Mouse (Mus musculus): Measurements from ENCODE around the gene Cldn6. TPM values are rescaled to one million over a fixed set of nuclear protein-coding genes. Genes with fewer than 3 reads are reported as not detected.
A peak's percentile ranks its signal among the peaks of the same experiment; 100 is the strongest.

The Cldn6 gene
- polyA plus RNA-seq, 1 experiment from 2014 or later, result 11.1 TPM

DNA sequence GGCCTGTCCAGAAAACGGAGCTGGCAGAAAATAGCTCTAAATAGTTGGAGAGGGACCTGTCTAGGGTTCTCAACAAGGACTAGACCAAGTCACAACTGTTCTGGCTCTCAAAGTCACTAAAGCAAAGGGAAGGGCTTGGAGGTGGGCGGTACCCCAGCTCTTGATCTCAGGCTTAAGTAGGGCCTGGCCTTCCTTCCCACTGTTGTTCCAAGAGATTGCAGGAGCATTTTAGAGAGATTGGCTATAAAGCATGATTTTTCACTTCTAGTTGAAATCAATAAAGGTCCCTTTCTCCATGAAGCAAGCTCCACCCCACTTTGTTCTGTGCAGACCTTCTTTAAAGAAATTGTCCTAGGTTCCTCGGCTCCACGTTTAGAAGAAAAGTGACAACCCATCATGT lies 46.4 kb downstream of the Cldn6 start:
- H3K4me2 ChIP-seq (ENCODE audit: low read depth), result peak overlapping the region; percentile 87
- H3K36me3 ChIP-seq (ENCODE audit: control insufficient read depth, insufficient read depth, low read length), result no peaks in the 10 kb centered on the region
- peak overlapping the region; percentile 65 for H3K4me3 ChIP-seq (ENCODE audit: low read depth, low read length)
- DNase-seq (ENCODE audit: low spot score) (no peak), ATAC-seq (ENCODE audit: insufficient read depth, low FRiP score, low TSS enrichment) (no peak)
- H3K27ac ChIP-seq (ENCODE audit: low read depth, low read length), result no peak overlapping the region
- 70% methylated on average over 4 of the region's 4 CpGs for WGBS
- no peaks in the 10 kb centered on the region for H3K9me3 ChIP-seq (ENCODE audit: control insufficient read depth, low read length)
- H3K27me3 ChIP-seq (ENCODE audit: control insufficient read depth, insufficient read depth, low read length), result no peaks in the 10 kb centered on the region
- H3K9ac ChIP-seq (ENCODE audit: low read length), result peak overlapping the region; percentile 50
- peaks cover 2% of the 10 kb centered on the region; the same call in 1 of the 2 replicates for H3K4me1 ChIP-seq (ENCODE audit: control insufficient read depth, insufficient read depth, low read length)

DNA sequence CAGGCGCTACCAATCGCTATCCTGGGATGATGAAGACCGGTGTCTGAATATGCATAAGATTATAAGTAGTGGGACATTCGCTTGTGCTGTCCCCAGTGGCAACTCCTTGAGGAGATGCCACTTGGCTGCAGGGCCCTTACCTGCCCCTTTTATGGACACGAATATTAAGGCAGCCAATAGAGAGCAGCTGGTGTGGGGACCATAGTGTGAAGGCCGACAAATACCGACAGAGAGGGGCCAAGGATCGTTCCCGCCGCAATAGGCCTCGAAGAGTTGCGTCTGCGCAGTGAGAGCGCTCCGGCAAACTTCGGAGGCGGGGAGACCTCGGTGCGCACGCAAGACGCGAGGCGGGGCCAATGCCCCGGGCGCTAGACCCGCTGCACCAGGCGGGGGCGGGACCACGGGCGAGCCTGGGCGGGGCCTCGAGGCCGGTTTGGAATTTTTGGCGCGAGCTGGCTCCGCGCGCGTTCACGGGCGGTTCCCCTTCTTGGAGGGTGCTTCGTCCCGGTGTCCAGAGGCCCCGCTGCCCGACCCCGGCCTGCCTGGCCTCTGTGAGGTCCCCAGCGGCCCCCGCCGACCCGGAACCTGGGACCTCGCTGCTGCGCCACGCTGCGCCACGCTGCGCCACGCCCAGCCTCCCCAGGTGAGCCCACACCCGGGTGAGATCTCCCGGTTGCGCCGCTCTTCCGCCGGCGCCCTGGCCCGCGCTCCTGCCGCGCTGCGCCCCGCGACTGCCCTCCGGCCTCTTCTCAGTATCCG lies 47.1 kb downstream of the Cldn6 start, which contains the start of gene Pkmyt1:
Gene Pkmyt1, plus strand, starts transcription at position 338 of the 759 bp plus-strand sequence.
- peaks cover 2% of the 10 kb centered on the region; the same call in 1 of the 2 replicates for H3K4me1 ChIP-seq (ENCODE audit: control insufficient read depth, insufficient read depth, low read length)
- ATAC-seq (ENCODE audit: insufficient read depth, low FRiP score, low TSS enrichment) (peak; percentile 92), DNase-seq (ENCODE audit: low spot score) (peak; percentile 98)
- no peaks in the 10 kb centered on the region for H3K27me3 ChIP-seq (ENCODE audit: control insufficient read depth, insufficient read depth, low read length)
- peak within 1 kb of the TSS; percentile 87 for H3K4me2 ChIP-seq (ENCODE audit: low read depth)
- no peaks in the 10 kb centered on the region for H3K9me3 ChIP-seq (ENCODE audit: control insufficient read depth, low read length)
- peak within 1 kb of the TSS; percentile 75 for H3K9ac ChIP-seq (ENCODE audit: low read length)
- peak within 1 kb of the TSS; percentile 50; the same call in 1 of the 2 replicates for H3K27ac ChIP-seq (ENCODE audit: low read depth, low read length)
- H3K4me3 ChIP-seq (ENCODE audit: low read depth, low read length), result peak within 1 kb of the TSS; percentile 65
- no peaks in the 10 kb centered on the region for H3K36me3 ChIP-seq (ENCODE audit: control insufficient read depth, insufficient read depth, low read length)
- WGBS, result 2% methylated on average over 42 of the region's 73 CpGs

GRCm38 (mm10) chr17:23726758-23727142 lies 47.7 kb downstream of the Cldn6 start:
- H3K9me3 ChIP-seq (ENCODE audit: control insufficient read depth, low read length), result no peaks in the 10 kb centered on the region
- H3K36me3 ChIP-seq (ENCODE audit: control insufficient read depth, insufficient read depth, low read length), result no peaks in the 10 kb centered on the region
- H3K27me3 ChIP-seq (ENCODE audit: control insufficient read depth, insufficient read depth, low read length), result no peaks in the 10 kb centered on the region
- peak overlapping the region; percentile 87 for H3K4me2 ChIP-seq (ENCODE audit: low read depth)
- ATAC-seq (ENCODE audit: insufficient read depth, low FRiP score, low TSS enrichment), result peak; percentile 87
- under 1% methylated on average over 20 of the region's 20 CpGs for WGBS
- H3K4me3 ChIP-seq (ENCODE audit: low read depth, low read length), result peak overlapping the region; percentile 65
- H3K4me1 ChIP-seq (ENCODE audit: control insufficient read depth, insufficient read depth, low read length), result peaks cover 2% of the 10 kb centered on the region; the same call in 1 of the 2 replicates
- H3K27ac ChIP-seq (ENCODE audit: low read depth, low read length), result peak overlapping the region; percentile 50; the same call in 1 of the 2 replicates
- peak overlapping the region; percentile 75 for H3K9ac ChIP-seq (ENCODE audit: low read length)
- peak; percentile 78 for DNase-seq (ENCODE audit: low spot score)

- no peaks in the 10 kb centered on the region for H3K27me3 ChIP-seq (ENCODE audit: control insufficient read depth, insufficient read depth, low read length)
- H3K9me3 ChIP-seq (ENCODE audit: control insufficient read depth, low read length), result no peaks in the 10 kb centered on the region
- ATAC-seq (ENCODE audit: insufficient read depth, low FRiP score, low TSS enrichment), result no peak
- no peak overlapping the region for H3K27ac ChIP-seq (ENCODE audit: low read depth, low read length)
- H3K9ac ChIP-seq (ENCODE audit: low read length), result no peak overlapping the region
- 79% methylated on average over 1 of the region's 1 CpGs for WGBS
- DNase-seq (ENCODE audit: low spot score), result no peak
- H3K36me3 ChIP-seq (ENCODE audit: control insufficient read depth, insufficient read depth, low read length), result no peaks in the 10 kb centered on the region; the same call in 1 of the 2 replicates
- H3K4me3 ChIP-seq (ENCODE audit: low read depth, low read length), result no peak overlapping the region
- H3K4me2 ChIP-seq (ENCODE audit: low read depth), result no peak overlapping the region
- H3K4me1 ChIP-seq (ENCODE audit: control insufficient read depth, insufficient read depth, low read length), result peaks cover 2% of the 10 kb centered on the region; the same call in 1 of the 2 replicates
These were observed 51.4 kb downstream of the Cldn6 start for GRCm38 (mm10) chr17:23730441-23730840.

Other genes with a start within 250 kb of the Cldn6 start
- gene Vmn2r117, start 199.6 kb upstream of the Cldn6 start, polyA plus RNA-seq (2014; fragmentation: Nextera tagmentation; extraction: Ambion mirVana), result not detected in 2 replicates
- gene Zfp213, start 115.0 kb upstream of the Cldn6 start, polyA plus RNA-seq (2014; fragmentation: Nextera tagmentation; extraction: Ambion mirVana), result 23.4 and 24.3 TPM in 2 replicates
- gene Zfp13, start 79.8 kb upstream of the Cldn6 start, polyA plus RNA-seq (2014; fragmentation: Nextera tagmentation; extraction: Ambion mirVana), result 19.7 and 20.3 TPM in 2 replicates
- gene Zscan10, start 78.4 kb upstream of the Cldn6 start, polyA plus RNA-seq (2014; fragmentation: Nextera tagmentation; extraction: Ambion mirVana), result 0.91 TPM in 1 of 2 replicates, not detected in the other
- gene Mmp25, start 34.0 kb upstream of the Cldn6 start, polyA plus RNA-seq (2014; fragmentation: Nextera tagmentation; extraction: Ambion mirVana), result 0.85 and 0.94 TPM in 2 replicates
- 0.54 TPM in 1 of 2 replicates, not detected in the other for gene Bicdl2, start 18.7 kb upstream of the Cldn6 start, polyA plus RNA-seq (2014; fragmentation: Nextera tagmentation; extraction: Ambion mirVana)
- gene Hcfc1r1, start 5.7 kb upstream of the Cldn6 start, polyA plus RNA-seq (2014; fragmentation: Nextera tagmentation; extraction: Ambion mirVana), result 52.5 and 60.1 TPM in 2 replicates
- 57.8 and 62.4 TPM in 2 replicates for gene Thoc6, start 5.4 kb upstream of the Cldn6 start, polyA plus RNA-seq (2014; fragmentation: Nextera tagmentation; extraction: Ambion mirVana)
- gene Tnfrsf12a, start 1.8 kb upstream of the Cldn6 start, polyA plus RNA-seq (2014; fragmentation: Nextera tagmentation; extraction: Ambion mirVana), result 2.3 and 3.6 TPM in 2 replicates
- gene Cldn9, start 4.8 kb downstream of the Cldn6 start, polyA plus RNA-seq (2014; fragmentation: Nextera tagmentation; extraction: Ambion mirVana), result 1.3 and 1.9 TPM in 2 replicates
- gene 1520401A03Rik, start 43.5 kb downstream of the Cldn6 start, polyA plus RNA-seq (2014; fragmentation: Nextera tagmentation; extraction: Ambion mirVana), result 0.25 and 0.58 TPM in 2 replicates
- gene Pkmyt1, start 47.1 kb downstream of the Cldn6 start, polyA plus RNA-seq (2014; fragmentation: Nextera tagmentation; extraction: Ambion mirVana), result 37.2 and 44.5 TPM in 2 replicates
- 31.4 and 37.1 TPM in 2 replicates for gene Paqr4, start 61.6 kb downstream of the Cldn6 start, polyA plus RNA-seq (2014; fragmentation: Nextera tagmentation; extraction: Ambion mirVana)
- 6.8 and 7.8 TPM in 2 replicates for gene Kremen2, start 66.6 kb downstream of the Cldn6 start, polyA plus RNA-seq (2014; fragmentation: Nextera tagmentation; extraction: Ambion mirVana)
- 173 and 197 TPM in 2 replicates for gene Flywch1, start 92.4 kb downstream of the Cldn6 start, polyA plus RNA-seq (2014; fragmentation: Nextera tagmentation; extraction: Ambion mirVana)
- gene Flywch2, start 106.8 kb downstream of the Cldn6 start, polyA plus RNA-seq (2014; fragmentation: Nextera tagmentation; extraction: Ambion mirVana), result 29.1 and 32.6 TPM in 2 replicates
- gene Srrm2, start 111.3 kb downstream of the Cldn6 start, polyA plus RNA-seq (2014; fragmentation: Nextera tagmentation; extraction: Ambion mirVana), result 399 and 408 TPM in 2 replicates
- 1,025 and 1,061 TPM in 2 replicates for gene Elob, start 149.9 kb downstream of the Cldn6 start, polyA plus RNA-seq (2014; fragmentation: Nextera tagmentation; extraction: Ambion mirVana)
- gene Prss33, start 156.8 kb downstream of the Cldn6 start, polyA plus RNA-seq (2014; fragmentation: Nextera tagmentation; extraction: Ambion mirVana), result 0.18 TPM in 1 of 2 replicates, not detected in the other
- not detected in 2 replicates for gene Prss32, start 164.6 kb downstream of the Cldn6 start, polyA plus RNA-seq (2014; fragmentation: Nextera tagmentation; extraction: Ambion mirVana)
- 1.3 and 1.8 TPM in 2 replicates for gene Prss41, start 164.9 kb downstream of the Cldn6 start, polyA plus RNA-seq (2014; fragmentation: Nextera tagmentation; extraction: Ambion mirVana)
- gene Prss21, start 188.8 kb downstream of the Cldn6 start, polyA plus RNA-seq (2014; fragmentation: Nextera tagmentation; extraction: Ambion mirVana), result not detected in 2 replicates
- gene Dcpp1, start 201.6 kb downstream of the Cldn6 start, polyA plus RNA-seq (2014; fragmentation: Nextera tagmentation; extraction: Ambion mirVana), result not detected in 2 replicates
- not detected in 2 replicates for gene Dcpp2, start 201.6 kb downstream of the Cldn6 start, polyA plus RNA-seq (2014; fragmentation: Nextera tagmentation; extraction: Ambion mirVana)
- not detected in 2 replicates for gene Dcpp3, start 238.2 kb downstream of the Cldn6 start, polyA plus RNA-seq (2014; fragmentation: Nextera tagmentation; extraction: Ambion mirVana)